Mouse (Mus musculus): ENCODE measurements around the gene Cbarp.

Cbarp gene

GRCm38 (mm10) chr10:80143664-80144063 is 3.0 kb upstream of the Cbarp start:
- no peak for DNase-seq (ENCODE audit: low spot score)

- DNase-seq (ENCODE audit: low spot score): no peak
Measured at GRCm38 (mm10) chr10:80142530-80142925, 1.9 kb upstream of the Cbarp start.

GRCm38 (mm10) chr10:80141786-80142529 is 1.3 kb upstream of the Cbarp start:
- peak; percentile 80 for DNase-seq (ENCODE audit: low spot score)

- DNase-seq (ENCODE audit: low spot score): peak; percentile 90
Measured at GRCm38 (mm10) chr10:80141243-80141642, 608 bp upstream of the Cbarp start.

- DNase-seq (ENCODE audit: low spot score): no peak
Measured at GRCm38 (mm10) chr10:80139975-80140665, 515 bp downstream of the Cbarp start.

GRCm38 (mm10) chr10:80139439-80139775 is 1.2 kb downstream of the Cbarp start:
- no peak for DNase-seq (ENCODE audit: low spot score)

- peak; percentile 57 for DNase-seq (ENCODE audit: low spot score)
Measured at GRCm38 (mm10) chr10:80138553-80139438, 1.8 kb downstream of the Cbarp start, which contains the start of gene Atp5d. Gene Atp5d (plus strand): TSS chr10:80138632.

- DNase-seq (ENCODE audit: low spot score): no peak
Measured at GRCm38 (mm10) chr10:80137626-80138552, 2.7 kb downstream of the Cbarp start.

GRCm38 (mm10) chr10:80136952-80137625 is 3.5 kb downstream of the Cbarp start:
- DNase-seq (ENCODE audit: low spot score): no peak

- DNase-seq (ENCODE audit: low spot score): no peak
Measured at GRCm38 (mm10) chr10:80136179-80136951, 4.3 kb downstream of the Cbarp start.

GRCm38 (mm10) chr10:80135641-80136040 is 5.0 kb downstream of the Cbarp start:
- DNase-seq (ENCODE audit: low spot score): no peak

GRCm38 (mm10) chr10:80135161-80135560 is 5.5 kb downstream of the Cbarp start:
- no peak for DNase-seq (ENCODE audit: low spot score)

GRCm38 (mm10) chr10:80134421-80134820 is 6.2 kb downstream of the Cbarp start:
- no peak for DNase-seq (ENCODE audit: low spot score)

- no peak for DNase-seq (ENCODE audit: low spot score)
Measured at GRCm38 (mm10) chr10:80133226-80133849, 7.3 kb downstream of the Cbarp start.

- DNase-seq (ENCODE audit: low spot score): no peak
Measured at GRCm38 (mm10) chr10:80131952-80132350, 8.7 kb downstream of the Cbarp start.

GRCm38 (mm10) chr10:80131316-80131951 is 9.2 kb downstream of the Cbarp start:
- no peak for DNase-seq (ENCODE audit: low spot score)

- DNase-seq (ENCODE audit: low spot score): no peak
Measured at GRCm38 (mm10) chr10:80130403-80131031, 10.1 kb downstream of the Cbarp start.

GRCm38 (mm10) chr10:80129846-80130245 is 10.8 kb downstream of the Cbarp start:
- DNase-seq (ENCODE audit: low spot score): no peak

GRCm38 (mm10) chr10:80127920-80128319 is 12.7 kb downstream of the Cbarp start:
- no peak for DNase-seq (ENCODE audit: low spot score)

All from urinary bladder, postnatal 25 days (tissue).